Mouse (Mus musculus) heart, adult 2 months (tissue): ENCODE results near the gene Sipa1l1.

Experiments
- CTCF ChIP-seq: fragments of 200-600 bp; IDR thresholded peaks from 2 replicates; pipeline ENCODE4 v1.8.1; 2022; ENCODE audit warnings: antibody characterized with exemption, mild to moderate bottlenecking, moderate library complexity
- POLR2A ChIP-seq: fragments of 200-500 bp; IDR thresholded peaks from 2 replicates; pipeline ENCODE4 v1.6.1; 2011; ENCODE audit warnings: mild to moderate bottlenecking, low read depth, low read length, control low read depth; ENCODE audit not compliant: insufficient read depth

DNA sequence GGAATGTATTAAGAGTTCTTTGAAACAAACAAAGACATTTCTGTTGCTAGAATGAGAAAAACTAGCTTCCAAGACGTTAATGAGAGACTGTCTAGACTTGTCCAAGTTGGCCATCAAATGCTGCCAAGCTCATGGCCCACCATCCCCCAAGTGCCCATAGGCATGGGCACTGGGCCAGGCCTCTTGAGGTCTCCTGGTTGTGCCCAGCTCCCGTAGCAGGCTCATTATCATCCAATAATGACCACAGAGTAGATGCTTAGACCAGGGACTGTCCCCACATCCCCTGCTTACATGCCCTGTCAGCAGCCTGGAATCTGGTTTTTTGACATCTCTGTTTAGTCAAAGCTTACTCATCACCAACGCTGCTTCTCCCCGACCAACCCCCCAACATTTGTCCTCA is 14.6 kb upstream of the Sipa1l1 start:
- no peak for TF ChIP-seq POLR2A
- no peak for TF ChIP-seq CTCF
